Mouse (Mus musculus): ENCODE data around the gene Il21r. TPM values are rescaled to one million over a fixed set of nuclear protein-coding genes. Genes with fewer than 3 reads are reported as not detected.

Il21r gene
- polyA plus RNA-seq, 1 experiment from 2014 or later = 0.35 TPM

DNA sequence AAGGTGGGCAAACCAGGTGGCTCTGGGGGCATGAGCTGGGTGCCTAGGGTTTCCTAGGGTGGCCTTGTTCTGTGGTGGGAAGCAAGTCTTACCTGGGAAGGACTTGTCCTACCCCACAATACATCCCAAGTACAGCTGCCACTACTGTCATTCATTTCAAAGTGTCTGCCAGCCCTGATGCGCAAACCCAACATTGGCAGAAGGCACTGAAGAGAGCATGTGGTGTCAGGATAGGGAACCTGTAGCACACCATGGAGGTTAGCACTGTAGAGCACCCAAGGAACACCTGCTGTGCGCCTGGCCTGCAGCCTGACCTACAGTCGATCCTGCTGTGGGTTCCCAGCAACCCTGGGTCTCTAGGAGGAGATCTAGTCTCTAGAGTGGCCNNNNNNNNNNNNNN is 27.8 kb downstream of the Il21r start:
- 0 out of 2 replicates have a peak, but pooled peaks cover 4% of the 10 kb centered on the region for H3K27me3 ChIP-seq (replicated peaks)
- no peak overlapping the region for H3K9ac ChIP-seq
- H3K4me1 ChIP-seq = peaks cover 5% of the 10 kb centered on the region; the same call in 1 of the 2 replicates
- peaks cover 6% of the 10 kb centered on the region; the same call in 1 of the 2 replicates for H3K9me3 ChIP-seq
- H3K36me3 ChIP-seq = no peaks in the 10 kb centered on the region
- H3K4me3 ChIP-seq = no peak overlapping the region
- no peak for ATAC-seq (ENCODE audit: low FRiP score, low read depth)
- H3K4me2 ChIP-seq (replicated peaks) = no peak overlapping the region
- no peak overlapping the region for H3K27ac ChIP-seq
- WGBS = 92% methylated on average over 3 of the region's 3 CpGs

DNA sequence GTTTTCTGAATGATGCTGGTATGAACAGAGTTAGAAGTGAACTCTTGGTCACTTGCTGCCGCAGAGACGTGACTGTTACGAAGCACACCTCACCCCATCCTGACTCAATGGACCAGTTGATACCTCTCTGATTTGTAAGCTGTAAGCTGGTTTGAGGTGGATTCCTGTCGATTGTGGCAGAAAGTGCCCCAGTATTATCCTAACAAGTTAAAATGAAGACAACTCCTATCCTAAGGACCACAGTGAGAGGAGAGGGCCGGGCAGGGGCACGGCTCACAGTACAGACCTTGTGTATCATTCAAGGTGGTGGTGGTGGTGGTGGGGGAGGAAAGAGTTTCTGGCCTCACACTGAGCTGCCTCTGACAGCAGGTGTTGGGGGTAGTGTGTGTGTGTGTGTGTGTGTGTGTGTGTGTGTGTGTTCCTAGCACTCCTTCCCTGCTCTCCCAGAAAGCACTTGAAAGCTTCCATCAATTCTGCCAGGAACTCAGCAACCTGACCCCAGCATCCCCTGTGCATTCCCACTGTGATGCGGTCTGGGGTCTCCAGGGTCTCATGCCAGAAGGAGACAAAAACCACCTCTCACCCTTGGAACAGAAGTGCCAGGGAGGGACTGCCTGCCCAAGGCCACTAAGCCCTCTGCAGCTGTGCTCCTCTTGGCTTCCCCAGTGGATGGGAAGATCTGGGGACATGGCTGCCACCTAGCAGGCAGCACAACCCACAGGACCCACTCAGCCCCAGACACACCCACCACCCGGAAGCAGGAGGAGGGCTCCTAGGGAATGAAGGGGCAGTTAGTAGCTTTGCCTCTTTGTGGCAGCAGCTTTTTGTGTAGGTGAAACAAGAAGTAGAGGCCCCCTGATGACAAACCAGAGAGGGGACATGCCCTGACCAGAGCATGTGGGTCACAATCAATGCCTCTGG is 34.3 kb downstream of the Il21r start:
- Histone ChIP-seq H3K4me1 (peaks cover 10% of the 10 kb centered on the region; the same call in 1 of the 2 replicates), H3K36me3 (peaks cover 28% of the 10 kb centered on the region), H3K27me3 (replicated peaks) (no peaks in the 10 kb centered on the region), H3K9ac (no peak overlapping the region), H3K4me3 (no peak overlapping the region), H3K4me2 (replicated peaks) (no peak overlapping the region), H3K9me3 (no peaks in the 10 kb centered on the region), H3K27ac (no peak overlapping the region)
- ATAC-seq (ENCODE audit: low FRiP score, low read depth) = no peak
- 89% methylated on average over 8 of the region's 8 CpGs for WGBS

- Histone ChIP-seq H3K27me3 (replicated peaks) (no peaks in the 10 kb centered on the region), H3K4me1 (peaks cover 10% of the 10 kb centered on the region; the same call in 1 of the 2 replicates), H3K36me3 (peaks cover 37% of the 10 kb centered on the region), H3K9ac (no peak overlapping the region), H3K27ac (no peak overlapping the region), H3K9me3 (no peaks in the 10 kb centered on the region), H3K4me3 (no peak overlapping the region), H3K4me2 (replicated peaks) (no peak overlapping the region)
- peak; percentile 14; the same call in 1 of the 2 replicates for ATAC-seq (ENCODE audit: low FRiP score, low read depth)
- WGBS = 80% methylated on average over 6 of the region's 6 CpGs
Observed at GRCm38 (mm10) chr7:125638376-125638775, 35.1 kb downstream of the Il21r start.

GRCm38 (mm10) chr7:125638870-125639386 is 35.7 kb downstream of the Il21r start:
- H3K4me2 ChIP-seq (replicated peaks) = no peak overlapping the region
- H3K4me3 ChIP-seq = no peak overlapping the region
- H3K36me3 ChIP-seq = peaks cover 43% of the 10 kb centered on the region
- 0 out of 2 replicates have a peak overlapping the region, but pooled peaks have one; percentile 33 for H3K9ac ChIP-seq
- H3K9me3 ChIP-seq = no peaks in the 10 kb centered on the region
- peak overlapping the region; percentile 70 for H3K27ac ChIP-seq
- 32% methylated on average over 9 of the region's 9 CpGs for WGBS
- H3K4me1 ChIP-seq = peaks cover 10% of the 10 kb centered on the region; the same call in 1 of the 2 replicates
- no peaks in the 10 kb centered on the region for H3K27me3 ChIP-seq (replicated peaks)
- peak; percentile 60 for ATAC-seq (ENCODE audit: low FRiP score, low read depth)

GRCm38 (mm10) chr7:125643880-125644279 is 40.7 kb downstream of the Il21r start:
- no peak overlapping the region for H3K4me3 ChIP-seq
- no peak for ATAC-seq (ENCODE audit: low FRiP score, low read depth)
- 90% methylated on average over 6 of the region's 6 CpGs for WGBS
- peaks cover 6% of the 10 kb centered on the region; the same call in 1 of the 2 replicates for H3K4me1 ChIP-seq
- H3K9ac ChIP-seq = no peak overlapping the region
- peaks cover 92% of the 10 kb centered on the region for H3K36me3 ChIP-seq
- H3K27ac ChIP-seq = no peak overlapping the region
- no peaks in the 10 kb centered on the region for H3K27me3 ChIP-seq (replicated peaks)
- H3K9me3 ChIP-seq = no peaks in the 10 kb centered on the region
- H3K4me2 ChIP-seq (replicated peaks) = no peak overlapping the region

DNA sequence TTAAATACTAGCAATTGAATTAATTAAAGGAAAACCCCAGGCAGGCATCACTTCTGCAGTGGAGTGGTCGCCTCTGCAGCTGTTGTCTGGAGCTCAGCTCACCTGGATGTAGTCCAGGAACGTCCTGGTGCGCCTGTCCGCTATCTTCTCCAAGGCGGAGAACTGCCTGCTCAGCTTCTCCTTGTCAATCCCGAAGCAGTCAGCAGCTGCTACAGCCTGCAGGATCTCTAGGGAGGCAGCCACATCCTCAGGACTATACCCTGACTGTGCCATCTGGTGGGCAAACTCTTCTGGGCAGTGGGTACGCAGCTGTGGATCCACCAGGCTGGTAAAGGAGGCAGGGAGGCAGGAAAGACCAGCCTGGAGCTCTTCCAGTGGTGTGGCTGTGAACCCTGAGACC is 42.2 kb downstream of the Il21r start:
- Histone ChIP-seq H3K4me3 (no peak overlapping the region), H3K9ac (no peak overlapping the region), H3K4me2 (replicated peaks) (no peak overlapping the region), H3K36me3 (peaks cover 98% of the 10 kb centered on the region), H3K4me1 (no peaks in the 10 kb centered on the region), H3K27ac (no peak overlapping the region), H3K9me3 (no peaks in the 10 kb centered on the region), H3K27me3 (replicated peaks) (no peaks in the 10 kb centered on the region)
- no peak for ATAC-seq (ENCODE audit: low FRiP score, low read depth)
- 94% methylated on average over 7 of the region's 7 CpGs for WGBS

DNA sequence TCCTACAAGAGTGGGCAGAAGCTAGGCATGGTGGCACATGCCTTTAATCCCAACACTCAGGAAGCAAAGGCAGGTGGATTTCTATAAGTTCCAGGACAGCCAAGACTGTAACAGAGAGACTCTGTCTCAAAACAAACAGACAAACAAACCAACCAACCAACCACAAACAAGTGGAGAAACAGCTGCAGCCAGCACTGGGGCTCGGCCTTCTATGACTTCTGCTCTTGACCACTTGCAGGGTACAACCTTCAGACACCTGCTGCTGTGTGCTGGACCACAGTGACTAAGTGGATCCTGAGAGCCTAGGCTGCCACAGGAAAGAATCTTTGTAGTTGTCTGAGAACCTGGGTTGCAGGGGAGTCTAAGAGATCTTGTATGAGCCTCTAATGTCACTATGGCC is 45.8 kb downstream of the Il21r start:
- Histone ChIP-seq H3K27ac (no peak overlapping the region), H3K27me3 (replicated peaks) (no peaks in the 10 kb centered on the region), H3K4me3 (no peak overlapping the region), H3K9me3 (no peaks in the 10 kb centered on the region), H3K4me1 (no peaks in the 10 kb centered on the region), H3K36me3 (peaks cover 98% of the 10 kb centered on the region), H3K9ac (no peak overlapping the region), H3K4me2 (replicated peaks) (no peak overlapping the region)
- ATAC-seq (ENCODE audit: low FRiP score, low read depth) = no peak
- WGBS = 97% methylated on average over 1 of the region's 1 CpGs

GRCm38 (mm10) chr7:125657511-125657910 is 54.3 kb downstream of the Il21r start:
- Histone ChIP-seq H3K4me1 (no peaks in the 10 kb centered on the region), H3K27ac (no peak overlapping the region), H3K4me3 (no peak overlapping the region), H3K36me3 (peaks cover 99% of the 10 kb centered on the region), H3K4me2 (replicated peaks) (no peak overlapping the region), H3K9ac (no peak overlapping the region), H3K27me3 (replicated peaks) (no peaks in the 10 kb centered on the region), H3K9me3 (no peaks in the 10 kb centered on the region)
- WGBS = 97% methylated on average over 6 of the region's 6 CpGs
- ATAC-seq (ENCODE audit: low FRiP score, low read depth) = no peak

DNA sequence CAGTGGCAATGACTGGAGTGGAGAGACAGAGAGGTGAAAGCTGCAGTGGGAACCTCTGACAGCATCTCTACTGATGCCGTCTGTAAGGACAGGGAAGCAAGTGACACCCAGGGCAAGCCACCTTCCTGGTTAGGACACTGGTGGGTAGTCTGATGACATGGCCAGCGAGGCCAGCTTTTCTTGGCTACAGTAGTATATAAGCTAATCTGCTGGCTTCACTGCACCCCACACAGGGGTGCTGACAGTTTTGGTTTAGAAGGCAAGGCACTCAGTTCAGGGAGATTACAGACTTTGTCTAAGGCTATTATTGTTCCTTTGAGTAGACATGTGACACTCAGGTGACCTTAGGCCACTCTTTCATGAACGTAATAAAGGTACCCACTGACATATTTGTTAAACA is 60.4 kb downstream of the Il21r start:
- Histone ChIP-seq H3K9me3 (no peaks in the 10 kb centered on the region), H3K27ac (no peak overlapping the region), H3K4me2 (replicated peaks) (no peak overlapping the region), H3K4me3 (no peak overlapping the region), H3K36me3 (peaks cover 92% of the 10 kb centered on the region), H3K27me3 (replicated peaks) (no peaks in the 10 kb centered on the region), H3K4me1 (no peaks in the 10 kb centered on the region), H3K9ac (no peak overlapping the region)
- 92% methylated on average over 3 of the region's 3 CpGs for WGBS
- ATAC-seq (ENCODE audit: low FRiP score, low read depth) = no peak

GRCm38 (mm10) chr7:125670865-125671264 is 67.6 kb downstream of the Il21r start:
- Histone ChIP-seq H3K9ac (no peak overlapping the region), H3K9me3 (no peaks in the 10 kb centered on the region), H3K36me3 (peaks cover 96% of the 10 kb centered on the region), H3K4me3 (no peak overlapping the region), H3K27me3 (replicated peaks) (no peaks in the 10 kb centered on the region), H3K4me2 (replicated peaks) (no peak overlapping the region), H3K4me1 (no peaks in the 10 kb centered on the region), H3K27ac (no peak overlapping the region)
- 93% methylated on average over 6 of the region's 6 CpGs for WGBS
- no peak for ATAC-seq (ENCODE audit: low FRiP score, low read depth)

DNA sequence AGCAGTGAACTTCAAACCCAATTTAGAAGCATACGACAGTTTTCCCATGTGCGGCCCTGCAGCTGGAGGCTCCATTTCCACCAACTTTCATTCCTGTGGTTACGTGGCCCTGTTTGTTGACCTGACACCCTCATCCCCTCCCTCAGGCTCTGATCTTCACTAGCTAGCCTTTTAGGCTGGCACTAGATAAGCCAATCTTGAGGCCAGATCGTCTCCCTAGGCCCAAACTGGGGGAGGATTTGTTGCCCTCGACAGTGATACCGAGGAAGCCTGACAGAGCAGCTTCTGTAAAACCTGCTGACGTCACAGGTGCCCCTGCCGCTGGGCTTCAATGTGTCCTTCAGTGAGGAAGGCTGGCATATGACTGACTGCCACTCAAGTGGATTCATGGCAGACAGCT is 68.2 kb downstream of the Il21r start:
- Histone ChIP-seq H3K4me1 (no peaks in the 10 kb centered on the region), H3K4me2 (replicated peaks) (no peak overlapping the region), H3K9ac (no peak overlapping the region), H3K9me3 (no peaks in the 10 kb centered on the region), H3K4me3 (no peak overlapping the region), H3K36me3 (peaks cover 96% of the 10 kb centered on the region), H3K27me3 (replicated peaks) (no peaks in the 10 kb centered on the region), H3K27ac (no peak overlapping the region)
- 93% methylated on average over 8 of the region's 8 CpGs for WGBS
- ATAC-seq (ENCODE audit: low FRiP score, low read depth) = no peak

DNA sequence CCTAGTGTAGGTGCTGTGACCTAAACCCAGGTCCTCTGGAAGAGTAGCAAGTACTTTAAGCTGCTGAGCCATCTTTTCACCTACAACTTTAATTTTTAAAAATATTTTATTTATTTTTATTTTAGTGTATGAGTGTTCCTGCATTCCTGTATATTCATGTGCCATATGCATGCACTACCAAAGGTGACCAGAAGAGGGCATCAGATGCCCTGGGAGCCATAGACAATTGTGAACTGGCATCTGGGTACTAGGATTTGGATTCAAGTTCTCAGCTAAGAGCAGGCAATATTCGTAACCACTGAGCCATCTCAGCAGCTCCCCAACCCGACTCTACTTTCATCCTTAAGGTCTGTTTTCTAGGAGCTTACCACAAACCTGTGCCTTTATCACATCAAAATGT is 71.7 kb downstream of the Il21r start:
- Histone ChIP-seq H3K9me3 (no peaks in the 10 kb centered on the region), H3K4me3 (no peak overlapping the region), H3K4me2 (replicated peaks) (no peak overlapping the region), H3K9ac (no peak overlapping the region), H3K4me1 (no peaks in the 10 kb centered on the region), H3K27me3 (replicated peaks) (no peaks in the 10 kb centered on the region), H3K27ac (no peak overlapping the region), H3K36me3 (peaks cover 96% of the 10 kb centered on the region)
- 81% methylated on average over 2 of the region's 2 CpGs for WGBS
- no peak for ATAC-seq (ENCODE audit: low FRiP score, low read depth)
